Mouse (Mus musculus): ENCODE data around the gene Dnajc25.

DNA sequence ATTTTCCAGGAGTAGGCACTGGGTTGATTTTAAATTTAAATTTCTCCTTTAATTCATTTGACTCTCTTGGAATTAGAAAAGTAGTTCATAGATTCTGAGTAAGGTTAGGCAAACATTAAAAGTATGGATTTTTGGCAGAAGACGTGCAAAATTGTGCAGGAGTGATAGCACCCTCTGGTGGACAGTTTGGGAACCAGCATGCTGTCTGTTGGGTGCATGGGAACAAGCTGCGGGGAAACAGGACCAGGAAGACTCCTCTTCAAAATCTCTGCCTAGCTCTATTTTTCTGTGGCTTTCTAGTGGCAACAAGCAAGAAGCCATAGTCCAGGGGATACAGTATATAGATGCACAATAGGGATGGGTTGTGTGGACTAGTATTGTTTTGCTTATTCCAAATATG is 4.8 kb downstream of the Dnajc25 start:
- TF ChIP-seq CTCF (conservative IDR thresholded peaks at IDR 0.05; ENCODE audit: low read length) (peak; percentile 78), POU5F1 (IDR thresholded peaks at IDR 0.05; ENCODE audit: borderline replicate concordance, low read length) (no peak), NANOG (IDR thresholded peaks at IDR 0.05; ENCODE audit: borderline replicate concordance, low read length) (no peak)

All from E14TG2a.4 (cell line).